9 mouse cellular contexts compared by ENCODE assay signal in the genomic region with DNA sequence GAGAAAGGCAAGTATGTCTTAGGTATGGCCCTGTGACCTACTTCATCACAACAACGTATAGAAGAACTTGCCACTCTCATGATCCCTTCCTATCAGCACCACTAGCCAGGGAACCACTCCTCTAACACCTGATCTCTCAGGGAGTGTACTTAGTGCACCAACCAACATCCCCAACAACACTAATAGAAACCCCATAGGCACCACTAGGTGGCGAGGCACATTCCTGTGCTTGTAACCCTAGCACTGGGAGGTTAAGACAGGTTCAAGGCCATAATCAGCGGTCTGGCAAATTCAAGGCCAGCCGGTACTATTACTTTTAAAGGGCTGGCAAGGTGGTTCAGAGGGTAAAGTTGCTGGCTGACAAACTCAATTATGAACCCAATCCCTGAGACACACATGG. TPM values are rescaled to one million over a fixed set of nuclear protein-coding genes. Genes with fewer than 3 reads are reported as not detected.
A peak's percentile ranks its signal among the peaks of the same experiment; 100 is the strongest.
DNase-seq lines count a peak whose midpoint lies in the region; ATAC-seq and TF ChIP-seq lines count a peak whose summit lies in the region.
"Had no signal": no experiment of that assay in that cellular context is flagged by ENCODE, and none has a peak within 500 bp of the region (broad histone marks: within the 10 kb centered on the region; RNA-seq: fewer than 3 reads in every experiment).

No protein-coding gene starts in this region.

- TF ChIP-seq CTCF in kidney, adult 2 months (conservative IDR thresholded peaks at IDR 0.05; ENCODE audit: insufficient read depth, insufficient read length, low read depth, low read length) = peak; percentile 64
- peak; percentile 39 to 64 (median 53) for TF ChIP-seq CTCF in MEL (IDR thresholded peaks at IDR 0.05 in 2 of 3, conservative IDR thresholded peaks at IDR 0.05 in 1 of 3; ENCODE audit: control insufficient read depth in 1 of 3, insufficient read depth in 1 of 3, low read depth in 2 of 3, low read length in 3 of 3, poor library complexity in 1 of 3, severe bottlenecking in 1 of 3)

- TF ChIP-seq RAD21 in MEL (IDR thresholded peaks at IDR 0.05; ENCODE audit: low read depth, low read length) = peak; percentile 37

- H3K9me3 ChIP-seq in kidney, embryonic 15.5 days (replicated peaks) = no peaks in the 10 kb centered on the region
- no peaks in the 10 kb centered on the region for H3K9me3 ChIP-seq in MEL (replicated peaks; ENCODE audit: insufficient read depth, low read length)
- H3K9me3 ChIP-seq in forebrain, embryonic 10.5 days = no peaks in the 10 kb centered on the region
- H3K9me3 ChIP-seq: limb, embryonic 13.5 days had no signal

- ATAC-seq in kidney, embryonic 15.5 days (replicated peaks; ENCODE audit: low FRiP score) = no peak
- ATAC-seq in inflammation-experienced regulatory T-cells, adult 6 months = peak; percentile 72

- no peak for TF ChIP-seq EP300 in MEL (IDR thresholded peaks at IDR 0.05; ENCODE audit: low read depth in 1 of 2, low read length in 2 of 2)

- no peak for TF ChIP-seq POLR2A in kidney, adult 2 months (IDR thresholded peaks at IDR 0.05; ENCODE audit: low read depth, low read length)
- no peak for TF ChIP-seq POLR2A in MEL (IDR thresholded peaks at IDR 0.05; ENCODE audit: control insufficient read depth in 1 of 2, insufficient read depth in 1 of 2, low read depth in 1 of 2, low read length in 2 of 2, poor library complexity in 1 of 2)

- no peaks in the 10 kb centered on the region for H3K79me2 ChIP-seq in MEL (ENCODE audit: control insufficient read depth, insufficient read depth, low read length, poor library complexity)

- peaks cover under 1% of the 10 kb centered on the region; the same call in 1 of the 2 replicates for H3K36me3 ChIP-seq in kidney, adult 2 months (ENCODE audit: control insufficient read depth, insufficient read depth, low read length)
- H3K36me3 ChIP-seq in kidney, embryonic 15.5 days = peaks cover 14% of the 10 kb centered on the region
- peaks cover 5 to 8% of the 10 kb centered on the region in 2 experiments; a peak in 3 of 4 replicates for H3K36me3 ChIP-seq in MEL (ENCODE audit: control insufficient read depth in 1 of 2, insufficient read depth in 2 of 2, low read length in 2 of 2)
- H3K36me3 ChIP-seq in forebrain, embryonic 10.5 days (replicated peaks) = peaks cover 26% of the 10 kb centered on the region

- H3K4me3 ChIP-seq in kidney, adult 2 months (ENCODE audit: insufficient read depth, low read depth, low read length) = no peak overlapping the region
- H3K4me3 ChIP-seq in kidney, embryonic 15.5 days (replicated peaks) = no peak overlapping the region
- H3K4me3 ChIP-seq in MEL (ENCODE audit: control insufficient read depth in 1 of 2, insufficient read depth in 1 of 2, low read depth in 2 of 2, low read length in 2 of 2) = no peak overlapping the region
- no peak overlapping the region for H3K4me3 ChIP-seq in forebrain, embryonic 10.5 days
- H3K4me3 ChIP-seq: limb, embryonic 13.5 days had no signal

- no peaks in the 10 kb centered on the region for H3K27me3 ChIP-seq in kidney, adult 2 months (replicated peaks; ENCODE audit: control insufficient read depth, insufficient read depth, low read length)
- no peaks in the 10 kb centered on the region for H3K27me3 ChIP-seq in kidney, embryonic 15.5 days
- H3K27me3 ChIP-seq in MEL (ENCODE audit: control insufficient read depth in 1 of 2, insufficient read depth in 2 of 2, low read length in 2 of 2) = no peaks in the 10 kb centered on the region
- H3K27me3 ChIP-seq in forebrain, embryonic 10.5 days (ENCODE audit: poor library complexity, severe bottlenecking) = peaks cover 12% of the 10 kb centered on the region; the same call in 1 of the 2 replicates
- H3K27me3 ChIP-seq: limb, embryonic 13.5 days had no signal

- no peak overlapping the region for H3K27ac ChIP-seq in kidney, adult 2 months (ENCODE audit: insufficient read depth, low read depth, low read length)
- no peak overlapping the region for H3K27ac ChIP-seq in kidney, embryonic 15.5 days
- H3K27ac ChIP-seq in MEL (ENCODE audit: control insufficient read depth, low read depth, low read length) = no peak overlapping the region
- no peak overlapping the region for H3K27ac ChIP-seq in forebrain, embryonic 10.5 days
- H3K27ac ChIP-seq: limb, embryonic 13.5 days had no signal

- H3K9ac ChIP-seq in kidney, embryonic 15.5 days = no peak overlapping the region
- no peak overlapping the region for H3K9ac ChIP-seq in MEL (ENCODE audit: control insufficient read depth, low read depth, low read length, poor library complexity, severe bottlenecking)
- H3K9ac ChIP-seq: limb, embryonic 13.5 days had no signal

- H3K4me1 ChIP-seq in kidney, adult 2 months (ENCODE audit: control insufficient read depth, insufficient read depth, low read length) = peaks cover 17% of the 10 kb centered on the region; the same call in 1 of the 2 replicates
- peaks cover 9% of the 10 kb centered on the region for H3K4me1 ChIP-seq in kidney, embryonic 15.5 days
- H3K4me1 ChIP-seq in MEL (ENCODE audit: control insufficient read depth in 1 of 2, insufficient read depth in 2 of 2, low read length in 2 of 2) = no peaks in the 10 kb centered on the region; a peak in 1 of 4 replicates
- peaks cover 20% of the 10 kb centered on the region for H3K4me1 ChIP-seq in forebrain, embryonic 10.5 days

- no peak overlapping the region for H3K4me2 ChIP-seq in kidney, embryonic 15.5 days
- H3K4me2 ChIP-seq: limb, embryonic 13.5 days had no signal

- peak; percentile 45 for DNase-seq in kidney, adult 2 months
- peak; percentile 61 for DNase-seq in MEL (ENCODE audit: low read depth, low spot score)
- DNase-seq in natural killer cell, adult 2 months (ENCODE audit: low spot score in 2 of 2) = peak; percentile 15 to 39
- no peak for DNase-seq in urinary bladder, postnatal 4 days (ENCODE audit: low spot score in 2 of 2)
- no peak for DNase-seq in adrenal gland, postnatal 25 days
- DNase-seq in forebrain, embryonic 10.5 days (ENCODE audit: extremely low spot score, low spot score) = no peak

- WGBS in kidney, adult 2 months = 56% methylated on average over 4 of the region's 4 CpGs
- WGBS in kidney, embryonic 15.5 days = 47% methylated on average over 4 of the region's 4 CpGs
- WGBS in forebrain, embryonic 10.5 days = 49% methylated on average over 4 of the region's 4 CpGs

TF ChIP-seq in MEL, 35 proteins besides CTCF, POLR2A, EP300 and RAD21:
- TF ChIP-seq ZC3H11A (IDR thresholded peaks at IDR 0.05; ENCODE audit: low read depth, low read length) (0 out of 2 replicates have a peak, but pooled peaks have one; percentile 12), E2F4 (IDR thresholded peaks at IDR 0.05; ENCODE audit: borderline replicate concordance, low read depth, low read length) (no peak), MYC (IDR thresholded peaks at IDR 0.05; ENCODE audit: low read depth, low read length) (no peak), MYB (IDR thresholded peaks at IDR 0.05; ENCODE audit: low read depth, low read length) (no peak), SMC3 (IDR thresholded peaks at IDR 0.05; ENCODE audit: low read depth, low read length) (peak; percentile 69)
TF ChIP-seq in MEL: peak in this region for 2.

RNA-seq across cellular contexts. Expression of a gene that starts 8.3 kb away (rescaled TPM):
- polyA plus RNA-seq in kidney, adult 2 months (2012; rRNA removed) = 9.4 and 10.4 TPM in 2 replicates
- 15.6 and 16.4 TPM in 2 replicates for polyA plus RNA-seq in kidney, embryonic 15.5 days (2015; fragmentation: Nextera tagmentation; extraction: Ambion mirVana)
- total RNA-seq in MEL (2012; rRNA removed) = 3.0 and 3.6 TPM in 2 replicates
- 1 to 10 TPM in 1 of 2 experiments, not detected in 1; 3.8 TPM for polyA plus RNA-seq in MEL (2012; ENCODE audit: insufficient read depth in 1 of 2, insufficient read length in 2 of 2, low read depth in 1 of 2, low replicate concordance in 2 of 2, missing spikeins in 1 of 2)
- polyA plus RNA-seq in inflammation-experienced regulatory T-cells, adult 6 months (2017; shearing (Covaris generic)) = 1 to 10 TPM; 3.3 to 6.0 (median 4.8) TPM
- 31.4 and 52.7 TPM in 2 replicates for total RNA-seq in adrenal gland, postnatal 25 days (2021)
- 7.4 and 7.7 TPM in 2 replicates for polyA plus RNA-seq in forebrain, embryonic 10.5 days (2016; fragmentation: Nextera tagmentation; extraction: Ambion mirVana)

RNA-seq across cellular contexts. Expression of a gene that starts 33.8 kb away (rescaled TPM):
- 24.1 and 24.5 TPM in 2 replicates for polyA plus RNA-seq in kidney, adult 2 months (2012; rRNA removed)
- 85.8 and 86.4 TPM in 2 replicates for polyA plus RNA-seq in kidney, embryonic 15.5 days (2015; fragmentation: Nextera tagmentation; extraction: Ambion mirVana)
- 165 and 174 TPM in 2 replicates for total RNA-seq in MEL (2012; rRNA removed)
- polyA plus RNA-seq in MEL (2012; ENCODE audit: insufficient read depth in 1 of 2, insufficient read length in 2 of 2, low read depth in 1 of 2, low replicate concordance in 2 of 2, missing spikeins in 1 of 2) = 100 to 1,000 TPM; 123 to 218 TPM
- polyA plus RNA-seq in inflammation-experienced regulatory T-cells, adult 6 months (2017; shearing (Covaris generic)) = 10 to 100 TPM; 42.0 to 52.6 (median 48.3) TPM
- total RNA-seq in adrenal gland, postnatal 25 days (2021) = 39.6 and 47.2 TPM in 2 replicates
- 96.5 and 105 TPM in 2 replicates for polyA plus RNA-seq in forebrain, embryonic 10.5 days (2016; fragmentation: Nextera tagmentation; extraction: Ambion mirVana)

RNA-seq across cellular contexts. Expression of a gene that starts 57.2 kb away (rescaled TPM):
- polyA plus RNA-seq in kidney, adult 2 months (2012; rRNA removed) = 0.72 and 0.98 TPM in 2 replicates
- 1.2 and 1.5 TPM in 2 replicates for polyA plus RNA-seq in kidney, embryonic 15.5 days (2015; fragmentation: Nextera tagmentation; extraction: Ambion mirVana)
- 3.7 and 5.8 TPM in 2 replicates for total RNA-seq in MEL (2012; rRNA removed)
- under 1 TPM in 1 of 2 experiments, not detected in 1; 0.40 TPM for polyA plus RNA-seq in MEL (2012; ENCODE audit: insufficient read depth in 1 of 2, insufficient read length in 2 of 2, low read depth in 1 of 2, low replicate concordance in 2 of 2, missing spikeins in 1 of 2)
- polyA plus RNA-seq in inflammation-experienced regulatory T-cells, adult 6 months (2017; shearing (Covaris generic)) = under 1 TPM; 0.18 to 0.50 (median 0.30) TPM
- 0.33 and 0.55 TPM in 2 replicates for total RNA-seq in adrenal gland, postnatal 25 days (2021)
- polyA plus RNA-seq in forebrain, embryonic 10.5 days (2016; fragmentation: Nextera tagmentation; extraction: Ambion mirVana) = 0.25 and 0.26 TPM in 2 replicates

Comparison
In these comparisons a context has a peak if more than half of its experiments do, and no peak if none do; other contexts are left out.
1. DNase-seq: peak in kidney, adult 2 months (single experiment), MEL (single experiment) and natural killer cell, adult 2 months (2 of 2); none in urinary bladder, postnatal 4 days (0 of 2), adrenal gland, postnatal 25 days (single experiment) and forebrain, embryonic 10.5 days (single experiment).